Mouse (Mus musculus) layer of hippocampus, postnatal 25 days (tissue): ENCODE measurements at regions not wholly inside any gene's neighbourhood (a gene's known extent, or its start where the extent isn't known, plus 50 kb on each side); places are given as distances from the start of the nearest gene placed in this dataset.

Source experiments
- DNase-seq, 2 experiments: peaks; one replicate each; pipeline ENCODE4 v3.0.0; 2022; ENCODE audit warnings: mixed read lengths in 2 of 2, low spot score in 1 of 2; ENCODE audit errors: extremely low spot score in 1 of 2

GRCm38 (mm10) chr9:122615351-122615750 is 131.8 kb upstream of the Topaz1 start:
- DNase-seq, result peak in 1 of 2 experiments; percentile 42

- no peak for DNase-seq
Measured at GRCm38 (mm10) chr9:122617793-122618192, 129.4 kb upstream of the Topaz1 start.

- no peak for DNase-seq
Measured at GRCm38 (mm10) chr9:122625081-122625480, 122.1 kb upstream of the Topaz1 start.

GRCm38 (mm10) chr9:122626346-122626745 is 120.8 kb upstream of the Topaz1 start:
- no peak for DNase-seq

- DNase-seq, result no peak
Measured at GRCm38 (mm10) chr9:122629171-122629904, 117.8 kb upstream of the Topaz1 start.

GRCm38 (mm10) chr9:122631793-122632192 is 115.4 kb upstream of the Topaz1 start:
- no peak for DNase-seq

GRCm38 (mm10) chr9:122633484-122633883 is 113.7 kb upstream of the Topaz1 start:
- no peak for DNase-seq

GRCm38 (mm10) chr9:122635138-122635964 is 111.8 kb upstream of the Topaz1 start:
- peak in 1 of 2 experiments; percentile 25 for DNase-seq

GRCm38 (mm10) chr9:122637591-122637990 is 109.6 kb upstream of the Topaz1 start:
- no peak for DNase-seq

GRCm38 (mm10) chr9:122639239-122639638 is 107.9 kb upstream of the Topaz1 start:
- no peak for DNase-seq

- no peak for DNase-seq
Measured at GRCm38 (mm10) chr9:122642913-122643312, 104.2 kb upstream of the Topaz1 start.

GRCm38 (mm10) chr9:122645569-122645968 is 101.6 kb upstream of the Topaz1 start:
- no peak for DNase-seq

- DNase-seq, result no peak
Measured at GRCm38 (mm10) chr9:122650862-122651261, 96.3 kb upstream of the Topaz1 start.

GRCm38 (mm10) chr9:122655583-122655982 is 91.6 kb upstream of the Topaz1 start:
- DNase-seq, result peak in 1 of 2 experiments; percentile 31

GRCm38 (mm10) chr9:122660050-122660449 is 87.1 kb upstream of the Topaz1 start:
- no peak for DNase-seq

GRCm38 (mm10) chr9:122666978-122667645 is 80.0 kb upstream of the Topaz1 start:
- DNase-seq, result no peak

GRCm38 (mm10) chr9:122667646-122667981 is 79.5 kb upstream of the Topaz1 start:
- no peak for DNase-seq

- DNase-seq, result no peak
Measured at GRCm38 (mm10) chr9:122673777-122674176, 73.4 kb upstream of the Topaz1 start.

- DNase-seq, result no peak
Measured at GRCm38 (mm10) chr9:122678001-122678696, 69.0 kb upstream of the Topaz1 start.

- no peak for DNase-seq
Measured at GRCm38 (mm10) chr9:122687170-122687569, 60.0 kb upstream of the Topaz1 start.

- peak in 1 of 2 experiments; percentile 48 for DNase-seq
Measured at GRCm38 (mm10) chr9:122691879-122692278, 55.3 kb upstream of the Topaz1 start.
